Mouse (Mus musculus): ENCODE results near the gene OR5BS1P. TPM values are rescaled to one million over a fixed set of nuclear protein-coding genes. Genes with fewer than 3 reads are reported as not detected.

OR5BS1P gene
- polyA plus RNA-seq, 1 experiment from 2014 or later, result not detected

GRCm38 (mm10) chr15:98479568-98480102 is 9.9 kb downstream of the OR5BS1P start:
- no peak for ATAC-seq (replicated peaks)
- H3K27me3 ChIP-seq (replicated peaks), result no peaks in the 10 kb centered on the region
- WGBS, result 70% methylated on average over 7 of the region's 7 CpGs
- no peaks in the 10 kb centered on the region for H3K4me1 ChIP-seq
- H3K4me3 ChIP-seq, result no peak overlapping the region
- H3K9ac ChIP-seq, result no peak overlapping the region
- no peaks in the 10 kb centered on the region for H3K9me3 ChIP-seq
- no peaks in the 10 kb centered on the region for H3K36me3 ChIP-seq (replicated peaks)
- no peak overlapping the region for H3K27ac ChIP-seq
- no peak overlapping the region for H3K4me2 ChIP-seq

- Histone ChIP-seq H3K36me3 (replicated peaks) (no peaks in the 10 kb centered on the region), H3K27me3 (replicated peaks) (no peaks in the 10 kb centered on the region), H3K4me3 (no peak within 1 kb of the TSS), H3K9me3 (no peaks in the 10 kb centered on the region), H3K4me1 (no peaks in the 10 kb centered on the region), H3K9ac (no peak within 1 kb of the TSS), H3K4me2 (no peak within 1 kb of the TSS), H3K27ac (no peak within 1 kb of the TSS)
- 56% methylated on average over 3 of the region's 3 CpGs for WGBS
- no peak for ATAC-seq (replicated peaks)
These were observed 13.0 kb downstream of the OR5BS1P start, which contains the start of gene Lalba for GRCm38 (mm10) chr15:98482701-98483100. TSS of gene Lalba (minus strand) at chr15:98482721.

GRCm38 (mm10) chr15:98483907-98484886 is 14.5 kb downstream of the OR5BS1P start:
- no peaks in the 10 kb centered on the region for H3K4me1 ChIP-seq
- no peak for ATAC-seq (replicated peaks)
- H3K9ac ChIP-seq, result no peak overlapping the region
- H3K9me3 ChIP-seq, result no peaks in the 10 kb centered on the region
- H3K4me3 ChIP-seq, result no peak overlapping the region
- H3K36me3 ChIP-seq (replicated peaks), result no peaks in the 10 kb centered on the region
- no peak overlapping the region for H3K27ac ChIP-seq
- no peaks in the 10 kb centered on the region for H3K27me3 ChIP-seq (replicated peaks)
- H3K4me2 ChIP-seq, result no peak overlapping the region
- 75% methylated on average over 18 of the region's 18 CpGs for WGBS

- ATAC-seq (replicated peaks), result no peak
- Histone ChIP-seq H3K36me3 (replicated peaks) (no peaks in the 10 kb centered on the region), H3K4me1 (no peaks in the 10 kb centered on the region), H3K4me3 (no peak overlapping the region), H3K9ac (no peak overlapping the region), H3K9me3 (no peaks in the 10 kb centered on the region), H3K27ac (no peak overlapping the region), H3K27me3 (replicated peaks) (no peaks in the 10 kb centered on the region), H3K4me2 (no peak overlapping the region)
- 94% methylated on average over 8 of the region's 8 CpGs for WGBS
These were observed 16.8 kb downstream of the OR5BS1P start for GRCm38 (mm10) chr15:98486433-98487021.

- Histone ChIP-seq H3K36me3 (replicated peaks) (no peaks in the 10 kb centered on the region), H3K4me1 (no peaks in the 10 kb centered on the region), H3K9me3 (no peaks in the 10 kb centered on the region), H3K4me3 (no peak overlapping the region), H3K9ac (no peak overlapping the region), H3K27ac (no peak overlapping the region), H3K4me2 (no peak overlapping the region), H3K27me3 (replicated peaks) (no peaks in the 10 kb centered on the region)
- 88% methylated on average over 2 of the region's 2 CpGs for WGBS
- no peak for ATAC-seq (replicated peaks)
These were observed 21.6 kb downstream of the OR5BS1P start for GRCm38 (mm10) chr15:98491332-98491731.

GRCm38 (mm10) chr15:98492102-98492501 is 22.4 kb downstream of the OR5BS1P start, which contains the start of gene Olfr279:
TSS of gene Olfr279 (plus strand) at chr15:98492402.
- no peaks in the 10 kb centered on the region for H3K27me3 ChIP-seq (replicated peaks)
- no peak within 1 kb of the TSS for H3K9ac ChIP-seq
- no peaks in the 10 kb centered on the region for H3K4me1 ChIP-seq
- H3K4me3 ChIP-seq, result no peak within 1 kb of the TSS
- H3K4me2 ChIP-seq, result no peak within 1 kb of the TSS
- WGBS, result 58% methylated on average over 4 of the region's 4 CpGs
- H3K36me3 ChIP-seq (replicated peaks), result no peaks in the 10 kb centered on the region
- ATAC-seq (replicated peaks), result no peak
- H3K9me3 ChIP-seq, result no peaks in the 10 kb centered on the region
- H3K27ac ChIP-seq, result no peak within 1 kb of the TSS

GRCm38 (mm10) chr15:98497631-98498030 is 27.9 kb downstream of the OR5BS1P start:
- Histone ChIP-seq H3K4me2 (no peak overlapping the region), H3K4me1 (no peaks in the 10 kb centered on the region), H3K27me3 (replicated peaks) (no peaks in the 10 kb centered on the region), H3K27ac (no peak overlapping the region), H3K36me3 (replicated peaks) (no peaks in the 10 kb centered on the region), H3K9me3 (no peaks in the 10 kb centered on the region), H3K9ac (no peak overlapping the region), H3K4me3 (no peak overlapping the region)
- 92% methylated on average over 17 of the region's 17 CpGs for WGBS
- no peak for ATAC-seq (replicated peaks)

GRCm38 (mm10) chr15:98503317-98503716 is 33.6 kb downstream of the OR5BS1P start:
- Histone ChIP-seq H3K9ac (no peak overlapping the region), H3K4me1 (no peaks in the 10 kb centered on the region), H3K4me3 (no peak overlapping the region), H3K4me2 (no peak overlapping the region), H3K9me3 (no peaks in the 10 kb centered on the region), H3K27me3 (replicated peaks) (no peaks in the 10 kb centered on the region), H3K27ac (no peak overlapping the region), H3K36me3 (replicated peaks) (no peaks in the 10 kb centered on the region)
- WGBS, result 84% methylated on average over 3 of the region's 3 CpGs
- no peak for ATAC-seq (replicated peaks)

- Histone ChIP-seq H3K27me3 (replicated peaks) (no peaks in the 10 kb centered on the region), H3K4me3 (no peak overlapping the region), H3K4me1 (no peaks in the 10 kb centered on the region), H3K9me3 (no peaks in the 10 kb centered on the region), H3K36me3 (replicated peaks) (no peaks in the 10 kb centered on the region), H3K4me2 (no peak overlapping the region), H3K27ac (no peak overlapping the region), H3K9ac (no peak overlapping the region)
- no peak for ATAC-seq (replicated peaks)
- WGBS, result 11% methylated on average over 18 of the region's 18 CpGs
These were observed 34.8 kb downstream of the OR5BS1P start for GRCm38 (mm10) chr15:98504514-98504913.

GRCm38 (mm10) chr15:98506253-98506957 is 36.7 kb downstream of the OR5BS1P start:
- ATAC-seq (replicated peaks), result no peak
- Histone ChIP-seq H3K4me3 (no peak overlapping the region), H3K9ac (no peak overlapping the region), H3K9me3 (no peaks in the 10 kb centered on the region), H3K36me3 (replicated peaks) (no peaks in the 10 kb centered on the region), H3K4me2 (no peak overlapping the region), H3K27ac (no peak overlapping the region), H3K4me1 (peaks cover 5% of the 10 kb centered on the region; the same call in 1 of the 2 replicates), H3K27me3 (replicated peaks) (no peaks in the 10 kb centered on the region)
- 83% methylated on average over 9 of the region's 9 CpGs for WGBS

- H3K9ac ChIP-seq, result no peak overlapping the region
- H3K27me3 ChIP-seq (replicated peaks), result no peaks in the 10 kb centered on the region
- whole genome bisulfite sequencing, result 83% methylated on average over 5 of the region's 6 CpGs
- ATAC-seq (replicated peaks), result no peak
- peaks cover 5% of the 10 kb centered on the region; the same call in 1 of the 2 replicates for H3K4me1 ChIP-seq
- no peak overlapping the region for H3K4me2 ChIP-seq
- H3K36me3 ChIP-seq (replicated peaks), result no peaks in the 10 kb centered on the region
- H3K9me3 ChIP-seq, result no peaks in the 10 kb centered on the region
- H3K4me3 ChIP-seq, result no peak overlapping the region
- no peak overlapping the region for H3K27ac ChIP-seq
These were observed 37.6 kb downstream of the OR5BS1P start for GRCm38 (mm10) chr15:98507321-98507720.

GRCm38 (mm10) chr15:98509387-98509786 is 39.7 kb downstream of the OR5BS1P start:
- 64% methylated on average over 2 of the region's 2 CpGs for WGBS
- peaks cover 5% of the 10 kb centered on the region; the same call in 1 of the 2 replicates for H3K4me1 ChIP-seq
- no peak for ATAC-seq (replicated peaks)
- H3K9ac ChIP-seq, result no peak overlapping the region
- no peaks in the 10 kb centered on the region for H3K36me3 ChIP-seq (replicated peaks)
- H3K9me3 ChIP-seq, result no peaks in the 10 kb centered on the region
- no peak overlapping the region for H3K4me3 ChIP-seq
- H3K27me3 ChIP-seq (replicated peaks), result no peaks in the 10 kb centered on the region
- no peak overlapping the region for H3K27ac ChIP-seq
- no peak overlapping the region for H3K4me2 ChIP-seq

All from midbrain, embryonic 15.5 days (tissue).